21 mouse cellular contexts compared by ENCODE assay signal in the genomic region with DNA sequence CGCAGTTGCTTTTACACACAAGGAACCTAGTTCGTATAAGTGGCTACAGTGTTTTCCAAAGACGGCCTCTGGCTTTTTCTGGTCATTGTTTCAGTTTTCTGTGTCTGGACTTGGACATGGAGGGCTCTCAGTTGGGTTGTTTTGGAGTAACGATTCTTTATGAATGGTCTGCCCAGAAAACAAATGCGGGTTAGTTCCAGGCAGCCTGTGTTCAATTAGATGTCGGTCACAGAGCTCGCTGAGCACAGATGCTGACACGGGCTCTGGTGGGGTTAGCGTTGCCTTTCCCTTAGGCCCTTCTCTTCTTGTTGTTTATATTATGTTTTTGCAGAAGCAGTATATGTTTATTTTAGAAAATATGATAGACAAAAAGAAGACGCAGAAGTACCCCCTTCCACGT. TPM values are rescaled to one million over a fixed set of nuclear protein-coding genes. Genes with fewer than 3 reads are reported as not detected.
DNase-seq lines count a peak whose midpoint lies in the region; ATAC-seq and TF ChIP-seq lines count a peak whose summit lies in the region.
"Had no signal": no experiment of that assay in that cellular context is flagged by ENCODE, and none has a peak within 500 bp of the region (broad histone marks: within the 10 kb centered on the region; RNA-seq: fewer than 3 reads in every experiment).

No protein-coding gene starts in this region.

- no peaks in the 10 kb centered on the region for H3K27me3 ChIP-seq in lung, embryonic 16.5 days (ENCODE audit: control insufficient read depth, insufficient read depth, low read depth, low read length)
- H3K27me3 ChIP-seq in embryonic facial prominence, embryonic 15.5 days = no peaks in the 10 kb centered on the region
- H3K27me3 ChIP-seq in limb, embryonic 15.5 days = no peaks in the 10 kb centered on the region
- H3K27me3 ChIP-seq: CH12.LX; midbrain, embryonic 15.5 days had no signal

- peak; percentile 57 for ATAC-seq in lung, embryonic 16.5 days (ENCODE audit: low read depth)
- no peak for ATAC-seq in embryonic facial prominence, embryonic 15.5 days (ENCODE audit: insufficient number of reproducible peaks, low FRiP score, low TSS enrichment, low read depth)
- no peak for ATAC-seq in limb, embryonic 15.5 days (ENCODE audit: insufficient number of reproducible peaks, low FRiP score, low TSS enrichment, low read depth)
- ATAC-seq: hindbrain, postnatal 0 days; intestine, postnatal 0 days; midbrain, embryonic 15.5 days had no signal

- H3K4me2 ChIP-seq in lung, embryonic 16.5 days (ENCODE audit: low read depth, low read length) = no peak overlapping the region
- no peak overlapping the region for H3K4me2 ChIP-seq in embryonic facial prominence, embryonic 15.5 days (replicated peaks)
- H3K4me2 ChIP-seq in limb, embryonic 15.5 days = no peak overlapping the region
- H3K4me2 ChIP-seq: heart, embryonic 11.5 days; liver, embryonic 11.5 days; midbrain, embryonic 15.5 days had no signal

- no peak overlapping the region for H3K4me3 ChIP-seq in gastrocnemius, adult 2 months
- H3K4me3 ChIP-seq in lung, embryonic 16.5 days (ENCODE audit: low read length) = no peak overlapping the region
- no peak overlapping the region for H3K4me3 ChIP-seq in embryonic facial prominence, embryonic 15.5 days (replicated peaks)
- no peak overlapping the region for H3K4me3 ChIP-seq in limb, embryonic 15.5 days
- H3K4me3 ChIP-seq: midbrain, embryonic 15.5 days; myocyte had no signal

- WGBS in lung, embryonic 16.5 days = 43% methylated on average over 11 of the region's 11 CpGs
- WGBS in embryonic facial prominence, embryonic 15.5 days = 44% methylated on average over 11 of the region's 11 CpGs
- WGBS in limb, embryonic 15.5 days = 45% methylated on average over 11 of the region's 11 CpGs

- H3K4me1 ChIP-seq in lung, embryonic 16.5 days (replicated peaks; ENCODE audit: control insufficient read depth, insufficient read depth, low read length) = peaks cover 45% of the 10 kb centered on the region
- H3K4me1 ChIP-seq in embryonic facial prominence, embryonic 15.5 days = peaks cover 50% of the 10 kb centered on the region
- peaks cover 55% of the 10 kb centered on the region for H3K4me1 ChIP-seq in limb, embryonic 15.5 days

- intact Hi-C loops in gastrocnemius, adult 2 months (cut with DNase I) = no loop called here
- intact Hi-C loops in gastrocnemius, postnatal 14 days (cut with DNase I; ENCODE audit: low total_unique reads) = no loop called here

- peak overlapping the region; percentile 74 for H3K27ac ChIP-seq in gastrocnemius, adult 2 months
- H3K27ac ChIP-seq in lung, embryonic 16.5 days (ENCODE audit: low read length) = peak overlapping the region; percentile 90
- peak overlapping the region; percentile 80 for H3K27ac ChIP-seq in embryonic facial prominence, embryonic 15.5 days (replicated peaks)
- 0 out of 2 replicates have a peak overlapping the region, but pooled peaks have one; percentile 11 for H3K27ac ChIP-seq in limb, embryonic 15.5 days
- H3K27ac ChIP-seq: hindbrain, postnatal 0 days; kidney, postnatal 0 days; midbrain, embryonic 15.5 days had no signal

- TF ChIP-seq CTCF in gastrocnemius, adult 2 months (IDR thresholded peaks at IDR 0.05) = no peak

- no peaks in the 10 kb centered on the region for H3K9me3 ChIP-seq in lung, embryonic 16.5 days (ENCODE audit: control insufficient read depth, low read length)
- no peaks in the 10 kb centered on the region for H3K9me3 ChIP-seq in embryonic facial prominence, embryonic 15.5 days (replicated peaks)
- H3K9me3 ChIP-seq in limb, embryonic 15.5 days = no peaks in the 10 kb centered on the region
- H3K9me3 ChIP-seq: midbrain, embryonic 15.5 days had no signal

- DNase-seq in gastrocnemius, adult 2 months = no peak
- DNase-seq in gastrocnemius, postnatal 14 days = no peak
- no peak for DNase-seq in lung, postnatal 4 days
- no peak for DNase-seq in spleen, postnatal 10 days (ENCODE audit: low spot score in 2 of 2)
- DNase-seq in spleen, adult 18-20 months = no peak
- DNase-seq: adrenal gland, postnatal 36 days; cerebellum, adult 11-12 months; cerebellum, postnatal 36 days; heart, postnatal 4 days had no signal

- H3K36me3 ChIP-seq in lung, embryonic 16.5 days (ENCODE audit: control insufficient read depth, insufficient read depth, low read length) = 0 out of 2 replicates have a peak, but pooled peaks cover 7% of the 10 kb centered on the region
- H3K36me3 ChIP-seq in embryonic facial prominence, embryonic 15.5 days = peaks cover 30% of the 10 kb centered on the region
- peaks cover 32% of the 10 kb centered on the region for H3K36me3 ChIP-seq in limb, embryonic 15.5 days

- peak overlapping the region; percentile 43; the same call in 1 of the 2 replicates for H3K9ac ChIP-seq in lung, embryonic 16.5 days (ENCODE audit: low read length)
- H3K9ac ChIP-seq in embryonic facial prominence, embryonic 15.5 days = no peak overlapping the region
- no peak overlapping the region for H3K9ac ChIP-seq in limb, embryonic 15.5 days
- H3K9ac ChIP-seq: midbrain, embryonic 15.5 days had no signal

RNA-seq across cellular contexts. Expression of gene Mrps18a, which starts 5.4 kb away (rescaled TPM):
- 100 to 1,000 TPM in 1 of 2 experiments, 10 to 100 TPM in 1; 84.2 to 104 TPM for total RNA-seq in gastrocnemius, adult 2 months (2021)
- total RNA-seq in gastrocnemius, postnatal 14 days (2021) = 10 to 100 TPM; 61.3 to 61.8 TPM
- polyA plus RNA-seq in lung, embryonic 16.5 days (2015; fragmentation: Nextera tagmentation; extraction: Ambion mirVana) = 134 and 138 TPM in 2 replicates
- polyA plus RNA-seq in embryonic facial prominence, embryonic 15.5 days (2015; fragmentation: Nextera tagmentation; extraction: Ambion mirVana) = 124 and 134 TPM in 2 replicates
- 126 and 132 TPM in 2 replicates for polyA plus RNA-seq in limb, embryonic 15.5 days (2015; fragmentation: Nextera tagmentation; extraction: Ambion mirVana)

RNA-seq across cellular contexts. Expression of gene Rsph9, which starts 27.9 kb away (rescaled TPM):
- total RNA-seq in gastrocnemius, adult 2 months (2021) = under 1 TPM; 0.47 to 0.61 TPM
- under 1 TPM; 0.43 to 0.66 TPM for total RNA-seq in gastrocnemius, postnatal 14 days (2021)
- 23.7 and 26.8 TPM in 2 replicates for polyA plus RNA-seq in lung, embryonic 16.5 days (2015; fragmentation: Nextera tagmentation; extraction: Ambion mirVana)
- polyA plus RNA-seq in embryonic facial prominence, embryonic 15.5 days (2015; fragmentation: Nextera tagmentation; extraction: Ambion mirVana) = 22.7 and 37.1 TPM in 2 replicates
- polyA plus RNA-seq in limb, embryonic 15.5 days (2015; fragmentation: Nextera tagmentation; extraction: Ambion mirVana) = 9.6 and 10.1 TPM in 2 replicates
- total RNA-seq: MEL had no signal

RNA-seq across cellular contexts. Expression of gene Mad2l1bp, which starts 37.2 kb away (rescaled TPM):
- 10 to 100 TPM; 20.8 to 25.1 TPM for total RNA-seq in gastrocnemius, adult 2 months (2021)
- 10 to 100 TPM; 14.6 to 15.6 TPM for total RNA-seq in gastrocnemius, postnatal 14 days (2021)
- polyA plus RNA-seq in lung, embryonic 16.5 days (2015; fragmentation: Nextera tagmentation; extraction: Ambion mirVana) = 55.5 and 57.1 TPM in 2 replicates
- 31.8 and 35.1 TPM in 2 replicates for polyA plus RNA-seq in embryonic facial prominence, embryonic 15.5 days (2015; fragmentation: Nextera tagmentation; extraction: Ambion mirVana)
- 35.1 and 36.4 TPM in 2 replicates for polyA plus RNA-seq in limb, embryonic 15.5 days (2015; fragmentation: Nextera tagmentation; extraction: Ambion mirVana)

RNA-seq across cellular contexts. Expression of gene Gtpbp2, which starts 44.7 kb away (rescaled TPM):
- total RNA-seq in gastrocnemius, adult 2 months (2021) = 10 to 100 TPM; 52.7 to 55.2 TPM
- total RNA-seq in gastrocnemius, postnatal 14 days (2021) = 10 to 100 TPM; 45.4 to 56.3 TPM
- polyA plus RNA-seq in lung, embryonic 16.5 days (2015; fragmentation: Nextera tagmentation; extraction: Ambion mirVana) = 50.3 and 55.0 TPM in 2 replicates
- polyA plus RNA-seq in embryonic facial prominence, embryonic 15.5 days (2015; fragmentation: Nextera tagmentation; extraction: Ambion mirVana) = 43.3 and 45.4 TPM in 2 replicates
- 35.6 and 39.6 TPM in 2 replicates for polyA plus RNA-seq in limb, embryonic 15.5 days (2015; fragmentation: Nextera tagmentation; extraction: Ambion mirVana)

Comparison
In these comparisons a context has a peak if more than half of its experiments do, and no peak if none do; other contexts are left out.
1. H3K27ac ChIP-seq: peak in every context shown above with its lines; median percentile 90 in lung, embryonic 16.5 days; 80 in embryonic facial prominence, embryonic 15.5 days; 74 in gastrocnemius, adult 2 months; 11 in limb, embryonic 15.5 days.